Mouse (Mus musculus) monocyte, adult 2 months (primary cell): ENCODE measurements at regions not wholly inside any gene's neighbourhood (a gene's known extent, or its start where the extent isn't known, plus 50 kb on each side); places are given as distances from the start of the nearest gene placed in this dataset.
A peak's percentile ranks its signal among the peaks of the same experiment; 100 is the strongest.

Experiments
- DNase-seq, 2 experiments: peaks; one replicate each; pipeline ENCODE4 v3.0.0; 2022; ENCODE audit warnings: low spot score in 2 of 2, low read depth in 1 of 2

- no peak for DNase-seq
These were observed 613.6 kb upstream of the Pkn2 start for GRCm38 (mm10) chr3:143495389-143495788.

GRCm38 (mm10) chr3:143477916-143478610 lies 596.3 kb upstream of the Pkn2 start:
- no peak for DNase-seq

GRCm38 (mm10) chr3:143475461-143475860 lies 593.7 kb upstream of the Pkn2 start:
- no peak for DNase-seq

- no peak for DNase-seq
These were observed 565.4 kb upstream of the Pkn2 start for GRCm38 (mm10) chr3:143447005-143447709.

GRCm38 (mm10) chr3:143417401-143417800 lies 535.6 kb upstream of the Pkn2 start:
- no peak for DNase-seq

- DNase-seq: no peak
These were observed 529.9 kb upstream of the Pkn2 start for GRCm38 (mm10) chr3:143411655-143412054.

GRCm38 (mm10) chr3:143398966-143399365 lies 517.2 kb upstream of the Pkn2 start:
- no peak for DNase-seq

- DNase-seq: no peak
These were observed 502.6 kb upstream of the Pkn2 start for GRCm38 (mm10) chr3:143384357-143384756.

GRCm38 (mm10) chr3:143379193-143379592 lies 497.4 kb upstream of the Pkn2 start:
- peak in 1 of 2 experiments; percentile 8 for DNase-seq

- no peak for DNase-seq
These were observed 495.6 kb upstream of the Pkn2 start for GRCm38 (mm10) chr3:143377446-143377845.

- no peak for DNase-seq
These were observed 493.8 kb upstream of the Pkn2 start for GRCm38 (mm10) chr3:143375527-143376061.

GRCm38 (mm10) chr3:143373501-143373900 lies 491.7 kb upstream of the Pkn2 start:
- no peak for DNase-seq

GRCm38 (mm10) chr3:143369002-143369401 lies 487.2 kb upstream of the Pkn2 start:
- no peak for DNase-seq

GRCm38 (mm10) chr3:143340032-143340431 lies 458.2 kb upstream of the Pkn2 start:
- DNase-seq: no peak

GRCm38 (mm10) chr3:143333339-143333738 lies 451.5 kb upstream of the Pkn2 start:
- no peak for DNase-seq

- DNase-seq: no peak
These were observed 446.7 kb upstream of the Pkn2 start for GRCm38 (mm10) chr3:143328521-143328920.

GRCm38 (mm10) chr3:143327652-143328051 lies 445.8 kb upstream of the Pkn2 start:
- DNase-seq: no peak

- DNase-seq: no peak
These were observed 434.7 kb upstream of the Pkn2 start for GRCm38 (mm10) chr3:143316457-143316856.

GRCm38 (mm10) chr3:143291793-143292192 lies 410.0 kb upstream of the Pkn2 start:
- no peak for DNase-seq

- no peak for DNase-seq
These were observed 382.3 kb upstream of the Pkn2 start for GRCm38 (mm10) chr3:143264132-143264531.

- DNase-seq: no peak
These were observed 370.8 kb upstream of the Pkn2 start for GRCm38 (mm10) chr3:143252643-143253042.

GRCm38 (mm10) chr3:143252008-143252407 lies 370.2 kb upstream of the Pkn2 start:
- DNase-seq: no peak
